Mouse (Mus musculus) liver, embryonic 12.5 days (tissue): ENCODE results near the gene Ahdc1. TPM values are rescaled to one million over a fixed set of nuclear protein-coding genes. Genes with fewer than 3 reads are reported as not detected.
A peak's percentile ranks its signal among the peaks of the same experiment; 100 is the strongest.

Source experiments
- ATAC-seq: fragments of 200-750 bp; cut with Nextera tagmentation; 2 replicates; pipeline ENCODE4 v1.8.0; 2017; ENCODE audit warnings: moderate number of reproducible peaks, mild to moderate bottlenecking, moderate library complexity
- H3K27ac ChIP-seq: fragments of 300-500 bp; sonication (generic); 2 replicates; pipeline ENCODE4 v1.5.1; 2016; ENCODE audit warnings: mild to moderate bottlenecking
- H3K27me3 ChIP-seq: fragments of 300-500 bp; sonication (generic); replicated peaks from 2 replicates; pipeline ENCODE4 v1.6.1; 2016; ENCODE audit warnings: mild to moderate bottlenecking, moderate library complexity
- H3K36me3 ChIP-seq: fragments of 300-500 bp; sonication (generic); 2 replicates; pipeline ENCODE4 v1.6.1; 2016; ENCODE audit warnings: mild to moderate bottlenecking, moderate library complexity
- H3K4me1 ChIP-seq: fragments of 300-500 bp; sonication (generic); 2 replicates; pipeline ENCODE4 v1.6.1; 2016
- H3K4me2 ChIP-seq: fragments of 300-500 bp; sonication (generic); 2 replicates; pipeline ENCODE4 v1.6.1; 2016; ENCODE audit warnings: mild to moderate bottlenecking, moderate library complexity
- H3K4me3 ChIP-seq: fragments of 300-500 bp; sonication (generic); 2 replicates; pipeline ENCODE4 v1.5.1; 2016; ENCODE audit warnings: mild to moderate bottlenecking, moderate library complexity
- H3K9ac ChIP-seq: fragments of 300-500 bp; sonication (generic); 2 replicates; pipeline ENCODE4 v1.6.1; 2016; ENCODE audit warnings: mild to moderate bottlenecking, moderate library complexity
- H3K9me3 ChIP-seq: fragments of 300-500 bp; sonication (generic); replicated peaks from 2 replicates; pipeline ENCODE4 v1.6.1; 2016; ENCODE audit warnings: mild to moderate bottlenecking, moderate library complexity
- WGBS: fragments of 180-500 bp; shearing (Covaris S2); methylation state at CpG from one replicate; pipeline ENCODE4 v1.1.7; 2016; ENCODE audit not compliant: insufficient replicate concordance; 5-methylcytosine and 5-hydroxymethylcytosine counted together
- polyA plus RNA-seq: library from polyadenylated mRNA; unstranded; fragments of >200 nt; fragmentation: Nextera tagmentation; extraction: Ambion mirVana; gene quantifications from 2 replicates; pipeline ENCODE4 v1.2.1, GENCODE M21; 2016

Gene Ahdc1
- polyA plus RNA-seq, 1 experiment from 2014 or later = 3.2 TPM

GRCm38 (mm10) chr4:133045771-133046474, 34.9 kb downstream of the Ahdc1 start:
- H3K4me1 ChIP-seq = peaks cover 93% of the 10 kb centered on the region
- no peaks in the 10 kb centered on the region for H3K36me3 ChIP-seq
- WGBS = 53% methylated on average over 11 of the region's 11 CpGs
- no peak overlapping the region for H3K4me3 ChIP-seq
- no peaks in the 10 kb centered on the region for H3K9me3 ChIP-seq
- no peak overlapping the region for H3K27ac ChIP-seq
- H3K27me3 ChIP-seq = peaks cover 30% of the 10 kb centered on the region
- H3K4me2 ChIP-seq = no peak overlapping the region
- no peak overlapping the region for H3K9ac ChIP-seq
- no peak for ATAC-seq

- ATAC-seq = no peak
- Histone ChIP-seq H3K27me3 (peaks cover 21% of the 10 kb centered on the region), H3K9ac (no peak overlapping the region), H3K36me3 (no peaks in the 10 kb centered on the region), H3K9me3 (no peaks in the 10 kb centered on the region), H3K4me2 (no peak overlapping the region), H3K4me1 (peaks cover 93% of the 10 kb centered on the region), H3K27ac (no peak overlapping the region), H3K4me3 (no peak overlapping the region)
- WGBS = 59% methylated on average over 12 of the region's 12 CpGs
Observed at GRCm38 (mm10) chr4:133046691-133047352, 35.8 kb downstream of the Ahdc1 start.

- no peak overlapping the region for H3K9ac ChIP-seq
- H3K4me2 ChIP-seq = no peak overlapping the region
- peaks cover 89% of the 10 kb centered on the region for H3K4me1 ChIP-seq
- no peaks in the 10 kb centered on the region for H3K9me3 ChIP-seq
- no peak for ATAC-seq
- no peaks in the 10 kb centered on the region for H3K36me3 ChIP-seq
- WGBS = 64% methylated on average over 16 of the region's 16 CpGs
- H3K27me3 ChIP-seq = peaks cover 14% of the 10 kb centered on the region
- H3K27ac ChIP-seq = no peak overlapping the region
- no peak overlapping the region for H3K4me3 ChIP-seq
Observed at GRCm38 (mm10) chr4:133047353-133048105, 36.5 kb downstream of the Ahdc1 start.

- Histone ChIP-seq H3K27me3 (peaks cover 9% of the 10 kb centered on the region), H3K9ac (no peak overlapping the region), H3K4me3 (no peak overlapping the region), H3K4me2 (no peak overlapping the region), H3K9me3 (no peaks in the 10 kb centered on the region), H3K27ac (no peak overlapping the region), H3K36me3 (no peaks in the 10 kb centered on the region), H3K4me1 (peaks cover 83% of the 10 kb centered on the region)
- 71% methylated on average over 19 of the region's 19 CpGs for WGBS
- ATAC-seq = no peak
Observed at GRCm38 (mm10) chr4:133049071-133049920, 38.2 kb downstream of the Ahdc1 start.

- Histone ChIP-seq H3K9me3 (no peaks in the 10 kb centered on the region), H3K27ac (no peak overlapping the region), H3K36me3 (peaks cover 5% of the 10 kb centered on the region; the same call in 1 of the 2 replicates), H3K4me2 (no peak overlapping the region), H3K4me1 (peaks cover 82% of the 10 kb centered on the region), H3K27me3 (peaks cover 3% of the 10 kb centered on the region; the same call in 1 of the 2 replicates), H3K4me3 (no peak overlapping the region), H3K9ac (no peak overlapping the region)
- WGBS = 71% methylated on average over 9 of the region's 9 CpGs
- no peak for ATAC-seq
Observed at GRCm38 (mm10) chr4:133050196-133050836, 39.3 kb downstream of the Ahdc1 start.

GRCm38 (mm10) chr4:133050837-133051549, 39.9 kb downstream of the Ahdc1 start:
- Histone ChIP-seq H3K36me3 (peaks cover 7% of the 10 kb centered on the region; the same call in 1 of the 2 replicates), H3K9me3 (no peaks in the 10 kb centered on the region), H3K27me3 (peaks cover 3% of the 10 kb centered on the region; the same call in 1 of the 2 replicates), H3K4me2 (no peak overlapping the region), H3K4me1 (peaks cover 82% of the 10 kb centered on the region), H3K27ac (0 out of 2 replicates have a peak overlapping the region, but pooled peaks have one; percentile 11), H3K4me3 (no peak overlapping the region), H3K9ac (no peak overlapping the region)
- ATAC-seq = no peak
- WGBS = 55% methylated on average over 6 of the region's 6 CpGs

GRCm38 (mm10) chr4:133051550-133051865, 40.4 kb downstream of the Ahdc1 start:
- no peak for ATAC-seq
- Histone ChIP-seq H3K36me3 (peaks cover 7% of the 10 kb centered on the region; the same call in 1 of the 2 replicates), H3K27me3 (peaks cover 3% of the 10 kb centered on the region; the same call in 1 of the 2 replicates), H3K27ac (0 out of 2 replicates have a peak overlapping the region, but pooled peaks have one; percentile 11), H3K4me3 (no peak overlapping the region), H3K9ac (no peak overlapping the region), H3K9me3 (no peaks in the 10 kb centered on the region), H3K4me2 (no peak overlapping the region), H3K4me1 (peaks cover 82% of the 10 kb centered on the region)
- WGBS = 66% methylated on average over 14 of the region's 14 CpGs

- H3K9ac ChIP-seq = no peak overlapping the region
- H3K4me3 ChIP-seq = no peak overlapping the region
Observed at GRCm38 (mm10) chr4:133052029-133052745, 41.1 kb downstream of the Ahdc1 start.

GRCm38 (mm10) chr4:133052995-133053572, 42.0 kb downstream of the Ahdc1 start:
- no peaks in the 10 kb centered on the region for H3K9me3 ChIP-seq
- peaks cover 7% of the 10 kb centered on the region; the same call in 1 of the 2 replicates for H3K36me3 ChIP-seq
- WGBS = 79% methylated on average over 13 of the region's 13 CpGs
- no peak overlapping the region for H3K4me2 ChIP-seq
- no peak for ATAC-seq
- no peak overlapping the region for H3K9ac ChIP-seq
- H3K27me3 ChIP-seq = no peaks in the 10 kb centered on the region
- H3K4me3 ChIP-seq = no peak overlapping the region
- H3K27ac ChIP-seq = no peak overlapping the region
- peaks cover 82% of the 10 kb centered on the region for H3K4me1 ChIP-seq

More at GRCm38 (mm10) chr4:133052029-133052745, 41.1 kb downstream of the Ahdc1 start:
- ATAC-seq = no peak
- Histone ChIP-seq H3K4me2 (no peak overlapping the region), H3K4me1 (peaks cover 82% of the 10 kb centered on the region), H3K27ac (0 out of 2 replicates have a peak overlapping the region, but pooled peaks have one; percentile 11), H3K27me3 (peaks cover 3% of the 10 kb centered on the region; the same call in 1 of the 2 replicates), H3K9me3 (no peaks in the 10 kb centered on the region), H3K36me3 (peaks cover 7% of the 10 kb centered on the region; the same call in 1 of the 2 replicates)
- 58% methylated on average over 6 of the region's 6 CpGs for WGBS

GRCm38 (mm10) chr4:133054530-133054929, 43.5 kb downstream of the Ahdc1 start:
- H3K36me3 ChIP-seq = peaks cover 7% of the 10 kb centered on the region; the same call in 1 of the 2 replicates
- no peaks in the 10 kb centered on the region for H3K27me3 ChIP-seq
- H3K4me1 ChIP-seq = peaks cover 88% of the 10 kb centered on the region
- 66% methylated on average over 6 of the region's 6 CpGs for WGBS
- no peak overlapping the region for H3K9ac ChIP-seq
- ATAC-seq = no peak
- no peak overlapping the region for H3K27ac ChIP-seq
- H3K9me3 ChIP-seq = no peaks in the 10 kb centered on the region
- no peak overlapping the region for H3K4me3 ChIP-seq
- no peak overlapping the region for H3K4me2 ChIP-seq
